In the genomic region with DNA sequence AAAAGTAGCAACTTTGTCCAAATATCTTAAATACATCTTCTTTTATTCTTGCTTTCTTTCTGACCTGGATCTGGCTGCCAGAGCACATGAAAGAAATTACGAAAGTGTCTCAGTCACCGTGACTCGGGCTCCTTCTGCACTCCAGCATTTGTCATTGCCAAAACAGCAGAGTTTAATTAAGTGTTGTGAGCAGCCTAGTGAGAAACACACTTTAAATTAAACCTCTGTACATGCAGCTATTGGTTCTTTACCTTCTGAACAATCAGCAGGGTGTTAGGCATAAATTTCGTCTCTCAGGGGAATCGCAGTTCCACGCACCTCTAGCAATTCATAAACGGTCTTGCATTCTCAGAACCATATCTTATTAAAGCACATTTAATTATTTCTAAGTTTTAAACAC, we compare ENCODE assay signal across 18 mouse cellular contexts.
DNase-seq lines count a peak whose midpoint lies in the region; ATAC-seq and TF ChIP-seq lines count a peak whose summit lies in the region.
"Had no signal": no experiment of that assay in that cellular context is flagged by ENCODE, and none has a peak within 500 bp of the region (broad histone marks: within the 10 kb centered on the region; RNA-seq: fewer than 3 reads in every experiment).

No protein-coding gene starts in this region.

- 54% methylated on average over 7 of the region's 7 CpGs for WGBS in midbrain, embryonic 14.5 days
- 70% methylated on average over 7 of the region's 7 CpGs for WGBS in midbrain, embryonic 10.5 days
- 22% methylated on average over 7 of the region's 7 CpGs for WGBS in hindbrain, embryonic 14.5 days
- 50% methylated on average over 7 of the region's 7 CpGs for WGBS in midbrain, postnatal 0 days
- 85% methylated on average over 7 of the region's 7 CpGs for WGBS in heart, adult 2 months

- H3K79me2 ChIP-seq in heart, adult 2 months (replicated peaks; ENCODE audit: control insufficient read depth, insufficient read depth, low read length) = no peaks in the 10 kb centered on the region

- no peak for TF ChIP-seq CTCF in midbrain, postnatal 0 days (IDR thresholded peaks at IDR 0.05)
- TF ChIP-seq CTCF in heart, adult 2 months (IDR thresholded peaks at IDR 0.05) = no peak

- H3K36me3 ChIP-seq in midbrain, embryonic 14.5 days (ENCODE audit: control insufficient read depth, insufficient read depth, low read length) = no peaks in the 10 kb centered on the region
- H3K36me3 ChIP-seq in midbrain, embryonic 10.5 days = no peaks in the 10 kb centered on the region
- no peaks in the 10 kb centered on the region for H3K36me3 ChIP-seq in hindbrain, embryonic 14.5 days (replicated peaks; ENCODE audit: control insufficient read depth, insufficient read depth)
- no peaks in the 10 kb centered on the region for H3K36me3 ChIP-seq in midbrain, postnatal 0 days (ENCODE audit: insufficient read depth, low read length)
- H3K36me3 ChIP-seq in heart, adult 2 months (ENCODE audit: control insufficient read depth, insufficient read depth, low read length) = no peaks in the 10 kb centered on the region
- H3K36me3 ChIP-seq: embryonic facial prominence, embryonic 13.5 days; liver, embryonic 12.5 days had no signal

- H3K27ac ChIP-seq in midbrain, embryonic 14.5 days (replicated peaks; ENCODE audit: low read depth, low read length) = no peak overlapping the region
- H3K27ac ChIP-seq in midbrain, embryonic 10.5 days (replicated peaks) = no peak overlapping the region
- no peak overlapping the region for H3K27ac ChIP-seq in hindbrain, embryonic 14.5 days
- H3K27ac ChIP-seq in midbrain, postnatal 0 days (ENCODE audit: low read depth, low read length) = no peak overlapping the region
- no peak overlapping the region for H3K27ac ChIP-seq in heart, adult 2 months
- H3K27ac ChIP-seq: embryonic facial prominence, embryonic 13.5 days; liver, embryonic 12.5 days had no signal

- H3K4me1 ChIP-seq in midbrain, embryonic 14.5 days (ENCODE audit: control insufficient read depth, insufficient read depth, low read length) = no peaks in the 10 kb centered on the region
- H3K4me1 ChIP-seq in midbrain, embryonic 10.5 days = no peaks in the 10 kb centered on the region; the same call in 1 of the 2 replicates
- H3K4me1 ChIP-seq in hindbrain, embryonic 14.5 days (replicated peaks; ENCODE audit: control insufficient read depth, insufficient read depth, low read length) = 0 out of 2 replicates have a peak, but pooled peaks cover 3% of the 10 kb centered on the region
- H3K4me1 ChIP-seq in midbrain, postnatal 0 days (ENCODE audit: insufficient read depth, low read length) = no peaks in the 10 kb centered on the region
- no peaks in the 10 kb centered on the region for H3K4me1 ChIP-seq in heart, adult 2 months (ENCODE audit: control insufficient read depth, insufficient read depth, low read length)
- H3K4me1 ChIP-seq: embryonic facial prominence, embryonic 13.5 days; liver, embryonic 12.5 days had no signal

- no peak overlapping the region for H3K9ac ChIP-seq in midbrain, embryonic 14.5 days (replicated peaks; ENCODE audit: low read length)
- H3K9ac ChIP-seq in hindbrain, embryonic 14.5 days = no peak overlapping the region
- H3K9ac ChIP-seq in midbrain, postnatal 0 days (replicated peaks; ENCODE audit: low read length, poor library complexity, severe bottlenecking) = no peak overlapping the region
- H3K9ac ChIP-seq in heart, adult 2 months (ENCODE audit: low read depth, low read length) = no peak overlapping the region
- H3K9ac ChIP-seq: embryonic facial prominence, embryonic 13.5 days; liver, embryonic 12.5 days; lung, embryonic 14.5 days had no signal

- no peak for TF ChIP-seq EP300 in heart, adult 2 months (IDR thresholded peaks at IDR 0.05; ENCODE audit: insufficient read depth, low read depth, low read length)

- no peak for TF ChIP-seq POLR2A in heart, adult 2 months (IDR thresholded peaks at IDR 0.05; ENCODE audit: insufficient read depth, low read depth, low read length)

- H3K4me2 ChIP-seq in midbrain, embryonic 14.5 days (ENCODE audit: low read length) = no peak overlapping the region
- peak overlapping the region; percentile 24 for H3K4me2 ChIP-seq in hindbrain, embryonic 14.5 days (replicated peaks)
- no peak overlapping the region for H3K4me2 ChIP-seq in midbrain, postnatal 0 days (ENCODE audit: low read depth, low read length, poor library complexity, severe bottlenecking)
- H3K4me2 ChIP-seq: embryonic facial prominence, embryonic 13.5 days; liver, embryonic 12.5 days; lung, embryonic 14.5 days had no signal

- peak; percentile 22 for DNase-seq in embryo, embryonic 10 days (ENCODE audit: low spot score)
- DNase-seq in embryo, embryonic 9.5 days (ENCODE audit: extremely low spot score) = no peak
- peak; percentile 32 for DNase-seq in midbrain, embryonic 14.5 days
- no peak for DNase-seq in midbrain, embryonic 10.5 days (ENCODE audit: low spot score)
- DNase-seq in hindbrain, embryonic 14.5 days (ENCODE audit: low spot score) = no peak
- peak; percentile 14 for DNase-seq in midbrain, postnatal 0 days (ENCODE audit: low spot score)
- DNase-seq in thymus, adult 18-20 months = no peak
- DNase-seq in heart, adult 2 months = no peak
- DNase-seq: adrenal gland, adult 2 months; cerebellum, adult 11 months; cerebellum, postnatal 25 days; gastrocnemius, postnatal 25 days; lung, embryonic 14.5 days; lung, postnatal 4 days; right cerebral cortex, postnatal 4 days had no signal

- no peaks in the 10 kb centered on the region for H3K9me3 ChIP-seq in midbrain, embryonic 14.5 days (ENCODE audit: control insufficient read depth, low read length)
- no peaks in the 10 kb centered on the region for H3K9me3 ChIP-seq in midbrain, embryonic 10.5 days (replicated peaks)
- no peaks in the 10 kb centered on the region for H3K9me3 ChIP-seq in hindbrain, embryonic 14.5 days (ENCODE audit: control insufficient read depth, low read length)
- H3K9me3 ChIP-seq in midbrain, postnatal 0 days (ENCODE audit: low read length) = no peaks in the 10 kb centered on the region
- H3K9me3 ChIP-seq: embryonic facial prominence, embryonic 13.5 days; liver, embryonic 12.5 days had no signal

- intact Hi-C loops in heart, adult 2 months (cut with DNase I) = no loop called here

- H3K4me3 ChIP-seq in midbrain, embryonic 14.5 days (replicated peaks; ENCODE audit: low read depth, low read length) = no peak overlapping the region
- no peak overlapping the region for H3K4me3 ChIP-seq in midbrain, embryonic 10.5 days
- no peak overlapping the region for H3K4me3 ChIP-seq in hindbrain, embryonic 14.5 days (replicated peaks; ENCODE audit: low read length)
- no peak overlapping the region for H3K4me3 ChIP-seq in midbrain, postnatal 0 days (ENCODE audit: low read depth, low read length)
- no peak overlapping the region for H3K4me3 ChIP-seq in heart, adult 2 months
- H3K4me3 ChIP-seq: embryonic facial prominence, embryonic 13.5 days; liver, embryonic 12.5 days had no signal

- no peak for ATAC-seq in midbrain, embryonic 14.5 days (ENCODE audit: low FRiP score, low TSS enrichment)
- ATAC-seq in hindbrain, embryonic 14.5 days (ENCODE audit: low FRiP score) = no peak
- no peak for ATAC-seq in midbrain, postnatal 0 days (ENCODE audit: low FRiP score)
- ATAC-seq: inflammation-experienced regulatory T-cells, adult 6 months; liver, embryonic 12.5 days had no signal

- no peaks in the 10 kb centered on the region for H3K27me3 ChIP-seq in midbrain, embryonic 14.5 days (ENCODE audit: control insufficient read depth, insufficient read depth, low read length)
- no peaks in the 10 kb centered on the region for H3K27me3 ChIP-seq in midbrain, embryonic 10.5 days (ENCODE audit: low read depth, poor library complexity, severe bottlenecking)
- H3K27me3 ChIP-seq in hindbrain, embryonic 14.5 days (ENCODE audit: control insufficient read depth, insufficient read depth, low read length) = no peaks in the 10 kb centered on the region
- no peaks in the 10 kb centered on the region for H3K27me3 ChIP-seq in midbrain, postnatal 0 days (ENCODE audit: insufficient read depth, low read length)
- H3K27me3 ChIP-seq in heart, adult 2 months (ENCODE audit: control insufficient read depth, insufficient read depth, low read length) = no peaks in the 10 kb centered on the region
- H3K27me3 ChIP-seq: embryonic facial prominence, embryonic 13.5 days; liver, embryonic 12.5 days had no signal

Comparison
In these comparisons a context has a peak if more than half of its experiments do, and no peak if none do; other contexts are left out.
1. DNase-seq: peak in embryo, embryonic 10 days (single experiment), midbrain, embryonic 14.5 days (single experiment) and midbrain, postnatal 0 days (single experiment); none in embryo, embryonic 9.5 days (single experiment), midbrain, embryonic 10.5 days (single experiment), hindbrain, embryonic 14.5 days (single experiment), thymus, adult 18-20 months (0 of 2) and heart, adult 2 months (0 of 2).